Mouse (Mus musculus): ENCODE results near the gene Nudt14.

DNA sequence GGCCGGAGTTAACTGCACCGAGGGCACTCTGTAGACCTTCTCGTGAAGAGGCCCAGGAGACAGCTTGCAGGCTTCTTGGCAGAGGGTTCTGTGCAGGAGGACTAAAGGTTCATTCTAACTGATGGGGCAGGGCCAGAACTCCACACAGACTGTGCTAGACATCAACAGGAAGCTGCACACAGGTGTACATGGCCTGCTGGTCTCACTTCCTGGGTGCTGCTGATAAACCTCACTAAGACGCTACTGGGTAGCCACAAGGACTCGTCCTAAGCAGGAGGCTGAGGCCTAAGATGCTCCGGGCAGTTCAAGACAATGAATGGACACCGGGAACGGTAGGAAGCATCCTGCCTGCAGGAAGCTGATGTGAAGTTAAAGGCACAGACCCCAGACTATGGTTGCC lies 17.5 kb upstream of the Nudt14 start:
- TF ChIP-seq CTCF (IDR thresholded peaks at IDR 0.05; ENCODE audit: borderline replicate concordance, control insufficient read depth, extremely low read depth, insufficient read depth, low read length, poor library complexity) (no peak), POLR2A (IDR thresholded peaks at IDR 0.05; ENCODE audit: control insufficient read depth, extremely low read depth, insufficient read depth, low read length, poor library complexity) (no peak)
